Mouse (Mus musculus): ENCODE measurements around the gene Fap. TPM values are rescaled to one million over a fixed set of nuclear protein-coding genes. Genes with fewer than 3 reads are reported as not detected.

Gene Fap
- polyA plus RNA-seq (2015; fragmentation: Nextera tagmentation; extraction: Ambion mirVana), result 4.6 and 5.5 TPM in 2 replicates

GRCm38 (mm10) chr2:62573753-62574159 lies at the start of gene Fap:
Gene Fap (minus strand): TSS chr2:62574075.
- H3K36me3 ChIP-seq, result no peaks in the 10 kb centered on the region
- H3K4me1 ChIP-seq (replicated peaks), result no peaks in the 10 kb centered on the region
- H3K9me3 ChIP-seq (replicated peaks), result no peaks in the 10 kb centered on the region
- no peaks in the 10 kb centered on the region for H3K27me3 ChIP-seq
- peak within 1 kb of the TSS; percentile 21; the same call in 1 of the 2 replicates for H3K4me2 ChIP-seq
- H3K4me3 ChIP-seq, result peak within 1 kb of the TSS; percentile 30
- peak within 1 kb of the TSS; percentile 68; the same call in 1 of the 2 replicates for H3K27ac ChIP-seq
- ATAC-seq (replicated peaks; ENCODE audit: insufficient number of reproducible peaks, insufficient read depth, low FRiP score, low read depth), result no peak
- 58% methylated on average over 12 of the region's 12 CpGs for WGBS
- H3K9ac ChIP-seq, result no peak within 1 kb of the TSS

- H3K9ac ChIP-seq, result no peak overlapping the region
- H3K36me3 ChIP-seq, result no peaks in the 10 kb centered on the region
- H3K9me3 ChIP-seq (replicated peaks), result no peaks in the 10 kb centered on the region
- no peak overlapping the region for H3K4me2 ChIP-seq
- WGBS, result 72% methylated on average over 8 of the region's 8 CpGs
- H3K4me3 ChIP-seq, result no peak overlapping the region
- H3K27ac ChIP-seq, result no peak overlapping the region
- no peaks in the 10 kb centered on the region for H3K4me1 ChIP-seq (replicated peaks)
- ATAC-seq (replicated peaks; ENCODE audit: insufficient number of reproducible peaks, insufficient read depth, low FRiP score, low read depth), result no peak
- H3K27me3 ChIP-seq, result no peaks in the 10 kb centered on the region
These were observed 49.2 kb upstream of the Fap start for GRCm38 (mm10) chr2:62623024-62623441.

GRCm38 (mm10) chr2:62619679-62620078 lies 45.8 kb upstream of the Fap start:
- Histone ChIP-seq H3K27me3 (no peaks in the 10 kb centered on the region), H3K27ac (no peak overlapping the region), H3K36me3 (no peaks in the 10 kb centered on the region), H3K4me1 (replicated peaks) (no peaks in the 10 kb centered on the region), H3K4me3 (no peak overlapping the region), H3K4me2 (no peak overlapping the region), H3K9ac (no peak overlapping the region), H3K9me3 (replicated peaks) (no peaks in the 10 kb centered on the region)
- ATAC-seq (replicated peaks; ENCODE audit: insufficient number of reproducible peaks, insufficient read depth, low FRiP score, low read depth), result no peak
- 46% methylated on average over 2 of the region's 2 CpGs for WGBS

- no peak overlapping the region for H3K4me2 ChIP-seq
- H3K9me3 ChIP-seq (replicated peaks), result no peaks in the 10 kb centered on the region
- 45% methylated on average over 7 of the region's 7 CpGs for WGBS
- H3K27me3 ChIP-seq, result no peaks in the 10 kb centered on the region
- no peak for ATAC-seq (replicated peaks; ENCODE audit: insufficient number of reproducible peaks, insufficient read depth, low FRiP score, low read depth)
- no peak overlapping the region for H3K4me3 ChIP-seq
- H3K9ac ChIP-seq, result no peak overlapping the region
- no peaks in the 10 kb centered on the region for H3K4me1 ChIP-seq (replicated peaks)
- no peak overlapping the region for H3K27ac ChIP-seq
- no peaks in the 10 kb centered on the region for H3K36me3 ChIP-seq
These were observed 45.1 kb upstream of the Fap start for GRCm38 (mm10) chr2:62618934-62619341.

- ATAC-seq (replicated peaks; ENCODE audit: insufficient number of reproducible peaks, insufficient read depth, low FRiP score, low read depth), result no peak
- H3K27ac ChIP-seq, result no peak overlapping the region
- WGBS, result 93% methylated on average over 4 of the region's 4 CpGs
- H3K27me3 ChIP-seq, result no peaks in the 10 kb centered on the region
- no peaks in the 10 kb centered on the region for H3K36me3 ChIP-seq
- no peaks in the 10 kb centered on the region for H3K4me1 ChIP-seq (replicated peaks)
- no peaks in the 10 kb centered on the region for H3K9me3 ChIP-seq (replicated peaks)
- no peak overlapping the region for H3K4me3 ChIP-seq
- H3K9ac ChIP-seq, result no peak overlapping the region
- no peak overlapping the region for H3K4me2 ChIP-seq
These were observed 39.3 kb upstream of the Fap start for GRCm38 (mm10) chr2:62613133-62613532.

GRCm38 (mm10) chr2:62606205-62606604 lies 32.3 kb upstream of the Fap start:
- no peaks in the 10 kb centered on the region for H3K4me1 ChIP-seq (replicated peaks)
- no peak overlapping the region for H3K9ac ChIP-seq
- H3K4me3 ChIP-seq, result no peak overlapping the region
- 86% methylated on average over 16 of the region's 16 CpGs for WGBS
- no peak for ATAC-seq (replicated peaks; ENCODE audit: insufficient number of reproducible peaks, insufficient read depth, low FRiP score, low read depth)
- no peaks in the 10 kb centered on the region for H3K9me3 ChIP-seq (replicated peaks)
- H3K36me3 ChIP-seq, result no peaks in the 10 kb centered on the region
- no peaks in the 10 kb centered on the region for H3K27me3 ChIP-seq
- no peak overlapping the region for H3K27ac ChIP-seq
- H3K4me2 ChIP-seq, result no peak overlapping the region

- no peak overlapping the region for H3K4me2 ChIP-seq
- H3K9me3 ChIP-seq (replicated peaks), result no peaks in the 10 kb centered on the region
- H3K27me3 ChIP-seq, result no peaks in the 10 kb centered on the region
- no peak overlapping the region for H3K4me3 ChIP-seq
- no peak for ATAC-seq (replicated peaks; ENCODE audit: insufficient number of reproducible peaks, insufficient read depth, low FRiP score, low read depth)
- 87% methylated on average over 5 of the region's 5 CpGs for WGBS
- H3K4me1 ChIP-seq (replicated peaks), result no peaks in the 10 kb centered on the region
- H3K36me3 ChIP-seq, result no peaks in the 10 kb centered on the region
- no peak overlapping the region for H3K27ac ChIP-seq
- no peak overlapping the region for H3K9ac ChIP-seq
These were observed 29.7 kb upstream of the Fap start for GRCm38 (mm10) chr2:62603530-62603929.

- Histone ChIP-seq H3K36me3 (no peaks in the 10 kb centered on the region), H3K27ac (no peak overlapping the region), H3K9ac (no peak overlapping the region), H3K4me1 (replicated peaks) (no peaks in the 10 kb centered on the region), H3K9me3 (replicated peaks) (no peaks in the 10 kb centered on the region), H3K4me3 (no peak overlapping the region), H3K27me3 (no peaks in the 10 kb centered on the region), H3K4me2 (no peak overlapping the region)
- no peak for ATAC-seq (replicated peaks; ENCODE audit: insufficient number of reproducible peaks, insufficient read depth, low FRiP score, low read depth)
- 74% methylated on average over 5 of the region's 5 CpGs for WGBS
These were observed 22.7 kb upstream of the Fap start for GRCm38 (mm10) chr2:62596586-62596985.

- H3K36me3 ChIP-seq, result no peaks in the 10 kb centered on the region
- H3K27me3 ChIP-seq, result no peaks in the 10 kb centered on the region
- H3K9ac ChIP-seq, result no peak overlapping the region
- ATAC-seq (replicated peaks; ENCODE audit: insufficient number of reproducible peaks, insufficient read depth, low FRiP score, low read depth), result no peak
- no peaks in the 10 kb centered on the region for H3K9me3 ChIP-seq (replicated peaks)
- H3K27ac ChIP-seq, result no peak overlapping the region
- no peak overlapping the region for H3K4me3 ChIP-seq
- 83% methylated on average over 2 of the region's 2 CpGs for WGBS
- no peaks in the 10 kb centered on the region for H3K4me1 ChIP-seq (replicated peaks)
- H3K4me2 ChIP-seq, result no peak overlapping the region
These were observed 20.6 kb upstream of the Fap start for GRCm38 (mm10) chr2:62594491-62594890.

- no peak overlapping the region for H3K27ac ChIP-seq
- no peaks in the 10 kb centered on the region for H3K9me3 ChIP-seq (replicated peaks)
- 82% methylated on average over 3 of the region's 3 CpGs for WGBS
- H3K4me2 ChIP-seq, result no peak overlapping the region
- no peak for ATAC-seq (replicated peaks; ENCODE audit: insufficient number of reproducible peaks, insufficient read depth, low FRiP score, low read depth)
- H3K27me3 ChIP-seq, result no peaks in the 10 kb centered on the region
- H3K9ac ChIP-seq, result no peak overlapping the region
- no peaks in the 10 kb centered on the region for H3K4me1 ChIP-seq (replicated peaks)
- no peaks in the 10 kb centered on the region for H3K36me3 ChIP-seq
- no peak overlapping the region for H3K4me3 ChIP-seq
These were observed 17.7 kb upstream of the Fap start for GRCm38 (mm10) chr2:62591555-62591954.

GRCm38 (mm10) chr2:62589333-62589732 lies 15.5 kb upstream of the Fap start:
- Histone ChIP-seq H3K9me3 (replicated peaks) (no peaks in the 10 kb centered on the region), H3K9ac (no peak overlapping the region), H3K4me1 (replicated peaks) (no peaks in the 10 kb centered on the region), H3K27ac (no peak overlapping the region), H3K36me3 (no peaks in the 10 kb centered on the region), H3K27me3 (no peaks in the 10 kb centered on the region), H3K4me2 (no peak overlapping the region), H3K4me3 (no peak overlapping the region)
- ATAC-seq (replicated peaks; ENCODE audit: insufficient number of reproducible peaks, insufficient read depth, low FRiP score, low read depth), result no peak
- 69% methylated on average over 4 of the region's 4 CpGs for WGBS

GRCm38 (mm10) chr2:62585769-62586168 lies 11.9 kb upstream of the Fap start:
- Histone ChIP-seq H3K27me3 (no peaks in the 10 kb centered on the region), H3K9me3 (replicated peaks) (no peaks in the 10 kb centered on the region), H3K27ac (no peak overlapping the region), H3K4me1 (replicated peaks) (no peaks in the 10 kb centered on the region), H3K9ac (no peak overlapping the region), H3K36me3 (no peaks in the 10 kb centered on the region), H3K4me3 (no peak overlapping the region), H3K4me2 (no peak overlapping the region)
- WGBS, result 62% methylated on average over 5 of the region's 5 CpGs
- ATAC-seq (replicated peaks; ENCODE audit: insufficient number of reproducible peaks, insufficient read depth, low FRiP score, low read depth), result no peak
